Mouse (Mus musculus) inflammation-experienced regulatory T-cells, adult 16 weeks (primary cell): ENCODE measurements around the gene Abcf3. TPM values are rescaled to one million over a fixed set of nuclear protein-coding genes. Genes with fewer than 3 reads are reported as not detected.

ENCODE experiments used
- polyA plus RNA-seq: library from polyadenylated mRNA; unstranded; fragments of 100-300 nt; shearing (Covaris generic); gene quantifications from one replicate; pipeline ENCODE4 v1.2.1, GENCODE M21; 2017

Gene Abcf3
- 122 TPM for polyA plus RNA-seq

GRCm38 (mm10) chr16:20548096-20548948, at the start of gene Abcf3:
Gene Abcf3, plus strand, starts transcription at chr16:20548577.

GRCm38 (mm10) chr16:20498677-20499475, 49.5 kb upstream of the Abcf3 start, which contains the start of gene Eif2b5:
Gene Eif2b5, plus strand, starts transcription at chr16:20498817.

GRCm38 (mm10) chr16:20516726-20517201, 31.6 kb upstream of the Abcf3 start, which contains the start of gene Dvl3:
Gene Dvl3, plus strand, starts transcription at chr16:20516982.

GRCm38 (mm10) chr16:20535296-20536080, 12.9 kb upstream of the Abcf3 start, which contains the start of gene Ap2m1:
Gene Ap2m1, plus strand, starts transcription at chr16:20535478.

GRCm38 (mm10) chr16:20589366-20589938, 41.1 kb downstream of the Abcf3 start, which contains the start of gene Vwa5b2:
Gene Vwa5b2, plus strand, starts transcription at chr16:20589471.

Other genes starting within 250 kb of the Abcf3 start
- 95.1 TPM for gene Parl, start 246.2 kb upstream of the Abcf3 start, polyA plus RNA-seq
- gene Cyp2ab1, start 223.2 kb upstream of the Abcf3 start, polyA plus RNA-seq: not detected
- 49.0 TPM for gene Abcc5, start 122.2 kb upstream of the Abcf3 start, polyA plus RNA-seq
- 21.3 TPM for gene Eif2b5, start 49.8 kb upstream of the Abcf3 start, polyA plus RNA-seq
- 5.8 TPM for gene Dvl3, start 31.6 kb upstream of the Abcf3 start, polyA plus RNA-seq
- 486 TPM for gene Ap2m1, start 13.1 kb upstream of the Abcf3 start, polyA plus RNA-seq
- gene Vwa5b2, start 40.9 kb downstream of the Abcf3 start, polyA plus RNA-seq: 0.30 TPM
- 16.9 TPM for gene Eef1akmt4, start 63.0 kb downstream of the Abcf3 start, polyA plus RNA-seq
- not detected for gene Gm49333, start 63.0 kb downstream of the Abcf3 start, polyA plus RNA-seq
- gene Alg3, start 63.2 kb downstream of the Abcf3 start, polyA plus RNA-seq: 44.0 TPM
- gene Camk2n2, start 72.7 kb downstream of the Abcf3 start, polyA plus RNA-seq: not detected
- not detected for gene Ece2, start 81.3 kb downstream of the Abcf3 start, polyA plus RNA-seq
- gene Psmd2, start 103.1 kb downstream of the Abcf3 start, polyA plus RNA-seq: 308 TPM
- gene Eif4g1, start 119.7 kb downstream of the Abcf3 start, polyA plus RNA-seq: 165 TPM
- gene Fam131a, start 144.7 kb downstream of the Abcf3 start, polyA plus RNA-seq: 1.2 TPM
- 64.9 TPM for gene Polr2h, start 169.1 kb downstream of the Abcf3 start, polyA plus RNA-seq
- gene Clcn2, start 169.2 kb downstream of the Abcf3 start, polyA plus RNA-seq: 0.88 TPM
- gene Chrd, start 184.6 kb downstream of the Abcf3 start, polyA plus RNA-seq: not detected
- gene Thpo, start 185.9 kb downstream of the Abcf3 start, polyA plus RNA-seq: not detected